Mouse (Mus musculus): ENCODE data around the gene Pacrg. TPM values are rescaled to one million over a fixed set of nuclear protein-coding genes. Genes with fewer than 3 reads are reported as not detected.

Pacrg gene
- polyA plus RNA-seq, 1 experiment from 2014 or later = 1.0 TPM

- H3K4me3 ChIP-seq = no peak overlapping the region
- no peak overlapping the region for H3K9ac ChIP-seq
- WGBS = 45% methylated on average over 2 of the region's 2 CpGs
- no peak for ATAC-seq (replicated peaks; ENCODE audit: insufficient number of reproducible peaks, insufficient read depth, low FRiP score, low read depth)
- no peaks in the 10 kb centered on the region for H3K9me3 ChIP-seq (replicated peaks)
- H3K4me1 ChIP-seq (replicated peaks) = peaks cover 49% of the 10 kb centered on the region
- no peak overlapping the region for H3K27ac ChIP-seq
- no peak overlapping the region for H3K4me2 ChIP-seq
- H3K36me3 ChIP-seq = no peaks in the 10 kb centered on the region
- no peaks in the 10 kb centered on the region for H3K27me3 ChIP-seq
Measured at GRCm38 (mm10) chr17:10488873-10489272, 351.2 kb downstream of the Pacrg start.

GRCm38 (mm10) chr17:10483945-10484546 lies 356.1 kb downstream of the Pacrg start:
- ATAC-seq (replicated peaks; ENCODE audit: insufficient number of reproducible peaks, insufficient read depth, low FRiP score, low read depth) = no peak

GRCm38 (mm10) chr17:10481081-10481480 lies 359.0 kb downstream of the Pacrg start:
- no peak overlapping the region for H3K27ac ChIP-seq
- no peaks in the 10 kb centered on the region for H3K27me3 ChIP-seq
- no peak for ATAC-seq (replicated peaks; ENCODE audit: insufficient number of reproducible peaks, insufficient read depth, low FRiP score, low read depth)
- no peaks in the 10 kb centered on the region for H3K36me3 ChIP-seq
- no peaks in the 10 kb centered on the region for H3K9me3 ChIP-seq (replicated peaks)
- peaks cover 27% of the 10 kb centered on the region for H3K4me1 ChIP-seq (replicated peaks)
- H3K4me3 ChIP-seq = no peak overlapping the region
- no peak overlapping the region for H3K9ac ChIP-seq
- 82% methylated on average over 1 of the region's 1 CpGs for WGBS
- H3K4me2 ChIP-seq = no peak overlapping the region

More at GRCm38 (mm10) chr17:10483945-10484546, 356.1 kb downstream of the Pacrg start:
- Histone ChIP-seq H3K4me1 (replicated peaks) (peaks cover 19% of the 10 kb centered on the region), H3K9ac (no peak overlapping the region), H3K27ac (no peak overlapping the region), H3K9me3 (replicated peaks) (no peaks in the 10 kb centered on the region), H3K4me3 (no peak overlapping the region), H3K4me2 (no peak overlapping the region), H3K27me3 (no peaks in the 10 kb centered on the region), H3K36me3 (no peaks in the 10 kb centered on the region)
- WGBS = 62% methylated on average over 6 of the region's 6 CpGs

GRCm38 (mm10) chr17:10479020-10479707 lies 360.9 kb downstream of the Pacrg start:
- WGBS = 42% methylated on average over 17 of the region's 17 CpGs
- H3K27ac ChIP-seq = peak overlapping the region; percentile 90
- H3K36me3 ChIP-seq = no peaks in the 10 kb centered on the region
- no peak overlapping the region; the same call in 1 of the 2 replicates for H3K9ac ChIP-seq
- H3K27me3 ChIP-seq = no peaks in the 10 kb centered on the region
- peaks cover 39% of the 10 kb centered on the region for H3K4me1 ChIP-seq (replicated peaks)
- ATAC-seq (replicated peaks; ENCODE audit: insufficient number of reproducible peaks, insufficient read depth, low FRiP score, low read depth) = peak; percentile 81
- no peak overlapping the region for H3K4me2 ChIP-seq
- no peak overlapping the region for H3K4me3 ChIP-seq
- no peaks in the 10 kb centered on the region for H3K9me3 ChIP-seq (replicated peaks)

- no peaks in the 10 kb centered on the region for H3K27me3 ChIP-seq
- ATAC-seq (replicated peaks; ENCODE audit: insufficient number of reproducible peaks, insufficient read depth, low FRiP score, low read depth) = no peak
- no peaks in the 10 kb centered on the region for H3K9me3 ChIP-seq (replicated peaks)
- H3K27ac ChIP-seq = peak overlapping the region; percentile 90
- H3K4me1 ChIP-seq (replicated peaks) = peaks cover 39% of the 10 kb centered on the region
- no peak overlapping the region for H3K4me3 ChIP-seq
- 51% methylated on average over 3 of the region's 3 CpGs for WGBS
- no peaks in the 10 kb centered on the region for H3K36me3 ChIP-seq
- H3K4me2 ChIP-seq = no peak overlapping the region
- H3K9ac ChIP-seq = no peak overlapping the region
Measured at GRCm38 (mm10) chr17:10478377-10478776, 361.7 kb downstream of the Pacrg start.

GRCm38 (mm10) chr17:10476807-10477206 lies 363.3 kb downstream of the Pacrg start:
- no peaks in the 10 kb centered on the region for H3K36me3 ChIP-seq
- ATAC-seq (replicated peaks; ENCODE audit: insufficient number of reproducible peaks, insufficient read depth, low FRiP score, low read depth) = no peak
- no peak overlapping the region for H3K4me3 ChIP-seq
- H3K4me1 ChIP-seq (replicated peaks) = peaks cover 44% of the 10 kb centered on the region
- no peak overlapping the region for H3K9ac ChIP-seq
- H3K4me2 ChIP-seq = no peak overlapping the region
- H3K9me3 ChIP-seq (replicated peaks) = no peaks in the 10 kb centered on the region
- H3K27ac ChIP-seq = no peak overlapping the region
- WGBS = 90% methylated on average over 7 of the region's 7 CpGs
- H3K27me3 ChIP-seq = no peaks in the 10 kb centered on the region

GRCm38 (mm10) chr17:10474972-10475371 lies 365.1 kb downstream of the Pacrg start:
- no peak for ATAC-seq (replicated peaks; ENCODE audit: insufficient number of reproducible peaks, insufficient read depth, low FRiP score, low read depth)
- no peaks in the 10 kb centered on the region for H3K36me3 ChIP-seq
- H3K27me3 ChIP-seq = no peaks in the 10 kb centered on the region
- no peak overlapping the region for H3K9ac ChIP-seq
- WGBS = 63% methylated on average over 6 of the region's 6 CpGs
- no peak overlapping the region for H3K4me2 ChIP-seq
- peaks cover 41% of the 10 kb centered on the region for H3K4me1 ChIP-seq (replicated peaks)
- H3K27ac ChIP-seq = peak overlapping the region; percentile 89
- H3K9me3 ChIP-seq (replicated peaks) = no peaks in the 10 kb centered on the region
- no peak overlapping the region for H3K4me3 ChIP-seq

- no peaks in the 10 kb centered on the region for H3K9me3 ChIP-seq (replicated peaks)
- no peak overlapping the region for H3K4me3 ChIP-seq
- peak; percentile 92 for ATAC-seq (replicated peaks; ENCODE audit: insufficient number of reproducible peaks, insufficient read depth, low FRiP score, low read depth)
- H3K27me3 ChIP-seq = no peaks in the 10 kb centered on the region
- no peak overlapping the region for H3K9ac ChIP-seq
- H3K27ac ChIP-seq = peak overlapping the region; percentile 92
- H3K36me3 ChIP-seq = no peaks in the 10 kb centered on the region
- WGBS = 10% methylated on average over 7 of the region's 7 CpGs
- peak overlapping the region; percentile 29 for H3K4me2 ChIP-seq
- H3K4me1 ChIP-seq (replicated peaks) = peaks cover 33% of the 10 kb centered on the region
Measured at GRCm38 (mm10) chr17:10473826-10474384, 366.2 kb downstream of the Pacrg start.

- Histone ChIP-seq H3K4me1 (replicated peaks) (peaks cover 26% of the 10 kb centered on the region), H3K9ac (no peak overlapping the region), H3K27ac (peak overlapping the region; percentile 92)
Measured at GRCm38 (mm10) chr17:10473175-10473574, 366.9 kb downstream of the Pacrg start.

GRCm38 (mm10) chr17:10469874-10470568 lies 370.1 kb downstream of the Pacrg start:
- ATAC-seq (replicated peaks; ENCODE audit: insufficient number of reproducible peaks, insufficient read depth, low FRiP score, low read depth) = no peak
- 86% methylated on average over 9 of the region's 9 CpGs for WGBS
- H3K9ac ChIP-seq = no peak overlapping the region

More at GRCm38 (mm10) chr17:10473175-10473574, 366.9 kb downstream of the Pacrg start:
- H3K36me3 ChIP-seq = no peaks in the 10 kb centered on the region
- WGBS = 40% methylated on average over 6 of the region's 6 CpGs
- no peaks in the 10 kb centered on the region for H3K27me3 ChIP-seq
- ATAC-seq (replicated peaks; ENCODE audit: insufficient number of reproducible peaks, insufficient read depth, low FRiP score, low read depth) = no peak
- H3K9me3 ChIP-seq (replicated peaks) = no peaks in the 10 kb centered on the region
- no peak overlapping the region for H3K4me3 ChIP-seq
- peak overlapping the region; percentile 29 for H3K4me2 ChIP-seq

GRCm38 (mm10) chr17:10467102-10467501 lies 373.0 kb downstream of the Pacrg start:
- H3K4me2 ChIP-seq = no peak overlapping the region
- H3K4me1 ChIP-seq (replicated peaks) = peaks cover 10% of the 10 kb centered on the region
- no peak for ATAC-seq (replicated peaks; ENCODE audit: insufficient number of reproducible peaks, insufficient read depth, low FRiP score, low read depth)
- H3K9me3 ChIP-seq (replicated peaks) = no peaks in the 10 kb centered on the region
- H3K4me3 ChIP-seq = no peak overlapping the region
- no peak overlapping the region for H3K27ac ChIP-seq
- no peaks in the 10 kb centered on the region for H3K27me3 ChIP-seq
- 85% methylated on average over 3 of the region's 3 CpGs for WGBS
- no peaks in the 10 kb centered on the region for H3K36me3 ChIP-seq
- H3K9ac ChIP-seq = no peak overlapping the region

More at GRCm38 (mm10) chr17:10469874-10470568, 370.1 kb downstream of the Pacrg start:
- Histone ChIP-seq H3K27me3 (no peaks in the 10 kb centered on the region), H3K27ac (no peak overlapping the region), H3K4me1 (replicated peaks) (peaks cover 15% of the 10 kb centered on the region), H3K4me3 (no peak overlapping the region), H3K36me3 (no peaks in the 10 kb centered on the region), H3K4me2 (no peak overlapping the region), H3K9me3 (replicated peaks) (no peaks in the 10 kb centered on the region)

All from heart, embryonic 15.5 days (tissue).